Mouse (Mus musculus): ENCODE measurements around the gene Camkv. TPM values are rescaled to one million over a fixed set of nuclear protein-coding genes. Genes with fewer than 3 reads are reported as not detected.
A peak's percentile ranks its signal among the peaks of the same experiment; 100 is the strongest.

Gene Camkv
- polyA plus RNA-seq (2015; fragmentation: Nextera tagmentation; extraction: Ambion mirVana), result 66.7 and 67.3 TPM in 2 replicates

DNA sequence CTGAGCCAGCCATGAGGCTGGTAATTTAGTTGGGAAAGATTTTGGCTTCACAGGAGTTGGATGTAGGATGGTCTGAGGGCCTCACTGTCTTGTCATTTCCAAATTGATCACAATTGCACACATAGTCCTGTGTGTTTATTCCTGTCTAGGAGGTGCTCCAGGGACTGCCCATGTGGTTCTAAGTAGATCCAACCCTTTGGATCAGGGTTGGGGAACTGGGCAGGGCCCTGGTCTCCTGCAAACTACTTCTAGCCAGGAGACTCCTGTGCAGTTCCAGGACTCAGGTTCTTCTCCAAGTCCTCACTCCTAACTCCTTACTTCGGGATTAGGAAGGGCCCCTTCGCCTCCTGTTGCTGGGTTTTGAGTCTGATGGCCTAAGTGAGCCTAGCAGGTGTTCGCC lies at the start of gene Camkv:
TSS of gene Camkv (plus strand) at position 301 of the 400 bp plus-strand sequence.
- WGBS, result 13% methylated on average over 3 of the region's 3 CpGs
- peak within 1 kb of the TSS; percentile 79 for H3K4me2 ChIP-seq
- H3K36me3 ChIP-seq (replicated peaks), result no peaks in the 10 kb centered on the region
- ATAC-seq (replicated peaks), result no peak
- peaks cover 9% of the 10 kb centered on the region; the same call in 1 of the 2 replicates for H3K27me3 ChIP-seq (replicated peaks)
- peak within 1 kb of the TSS; percentile 52 for H3K4me3 ChIP-seq
- H3K4me1 ChIP-seq, result peaks cover 21% of the 10 kb centered on the region
- H3K9me3 ChIP-seq, result no peaks in the 10 kb centered on the region
- peak within 1 kb of the TSS; percentile 58 for H3K9ac ChIP-seq
- H3K27ac ChIP-seq, result no peak within 1 kb of the TSS

DNA sequence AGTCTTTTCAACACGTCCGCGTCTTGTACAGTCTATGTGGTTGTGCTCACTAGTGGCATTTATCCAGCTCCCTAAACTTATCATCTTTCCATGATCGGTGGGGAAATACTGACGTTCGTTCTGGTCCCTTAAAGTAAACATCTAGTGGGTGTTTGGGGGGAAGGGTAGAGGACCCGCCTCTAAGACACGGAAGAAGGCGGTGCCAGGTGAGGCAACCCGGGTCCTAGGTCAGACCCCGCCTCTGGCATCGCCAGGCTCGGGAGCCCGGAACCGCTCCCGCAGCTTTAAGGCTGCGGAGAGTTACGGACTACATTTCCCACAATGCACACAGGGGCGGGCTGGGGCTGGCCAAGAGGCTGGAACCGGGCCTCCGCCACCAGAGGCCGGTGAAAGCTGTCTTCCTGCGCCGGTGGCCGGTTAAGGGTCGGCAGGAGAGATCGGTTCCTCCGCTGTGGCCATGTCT lies 47.6 kb upstream of the Camkv start, which contains the start of gene Mon1a:
TSS of gene Mon1a (plus strand) at position 348 of the 463 bp plus-strand sequence.
- H3K9me3 ChIP-seq, result no peaks in the 10 kb centered on the region
- ATAC-seq (replicated peaks), result peak; percentile 96
- peaks cover 13% of the 10 kb centered on the region for H3K27me3 ChIP-seq (replicated peaks)
- peaks cover 18% of the 10 kb centered on the region for H3K4me1 ChIP-seq
- H3K9ac ChIP-seq, result peak within 1 kb of the TSS; percentile 77
- H3K36me3 ChIP-seq (replicated peaks), result no peaks in the 10 kb centered on the region
- H3K27ac ChIP-seq, result peak within 1 kb of the TSS; percentile 81
- H3K4me3 ChIP-seq, result peak within 1 kb of the TSS; percentile 82
- 0% methylated on average over 28 of the region's 28 CpGs for WGBS
- peak within 1 kb of the TSS; percentile 83 for H3K4me2 ChIP-seq

DNA sequence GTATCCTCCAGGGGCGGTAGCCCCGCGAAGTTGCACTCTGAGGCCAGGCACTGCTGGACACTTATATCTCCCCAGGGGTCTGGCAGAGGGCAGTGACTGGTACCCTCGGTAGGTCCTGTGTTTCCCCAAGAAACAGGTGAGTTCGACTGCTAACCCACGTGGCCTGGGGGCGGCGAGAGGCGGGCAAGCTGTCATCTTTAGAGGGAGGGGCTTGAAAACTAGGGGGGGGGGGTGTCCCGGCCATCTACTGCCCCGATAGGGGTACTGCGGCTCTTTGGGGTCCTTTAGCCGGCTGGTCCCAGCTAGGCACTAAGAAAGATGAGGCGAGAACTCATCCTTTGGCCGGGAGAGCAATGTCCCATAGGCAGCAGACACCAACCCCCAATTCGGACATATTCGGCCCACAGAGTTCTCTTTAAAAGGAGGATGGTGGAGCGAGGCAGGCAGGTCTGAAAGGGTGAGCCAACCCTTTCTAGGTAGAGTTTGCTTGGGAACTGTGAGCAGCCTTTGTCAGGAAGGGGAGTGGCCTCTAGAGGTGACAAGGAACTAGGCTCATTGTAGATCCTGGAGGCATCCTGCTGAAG lies 47.1 kb upstream of the Camkv start:
- Histone ChIP-seq H3K4me3 (peak overlapping the region; percentile 82), H3K9ac (peak overlapping the region; percentile 77), H3K4me2 (peak overlapping the region; percentile 83), H3K27ac (peak overlapping the region; percentile 81), H3K36me3 (replicated peaks) (no peaks in the 10 kb centered on the region), H3K4me1 (peaks cover 18% of the 10 kb centered on the region), H3K27me3 (replicated peaks) (peaks cover 13% of the 10 kb centered on the region), H3K9me3 (no peaks in the 10 kb centered on the region)
- WGBS, result 1% methylated on average over 18 of the region's 18 CpGs
- ATAC-seq (replicated peaks), result peak; percentile 84

DNA sequence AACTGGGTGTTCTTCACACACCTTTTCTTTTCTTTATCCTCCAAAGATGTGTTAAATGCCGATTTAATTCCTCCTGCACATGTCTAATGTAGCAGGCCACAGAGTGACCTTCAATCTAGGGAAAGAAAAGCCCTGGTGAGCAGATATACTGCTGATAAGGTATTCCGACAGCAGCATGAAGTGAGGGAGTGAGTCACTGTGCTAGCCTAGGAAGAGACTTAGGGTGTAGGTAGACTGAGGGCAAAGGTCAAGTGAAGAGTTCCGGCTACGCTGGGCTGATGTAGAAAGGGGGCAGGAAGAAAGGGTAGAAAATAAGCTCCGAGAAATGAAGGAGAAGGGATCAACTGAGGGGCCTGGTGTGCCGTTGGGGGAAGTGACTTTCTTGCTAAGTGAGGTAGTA lies 45.2 kb upstream of the Camkv start:
- Histone ChIP-seq H3K4me3 (no peak overlapping the region), H3K9me3 (no peaks in the 10 kb centered on the region), H3K4me1 (peaks cover 18% of the 10 kb centered on the region), H3K4me2 (no peak overlapping the region), H3K27ac (no peak overlapping the region), H3K9ac (no peak overlapping the region), H3K27me3 (replicated peaks) (peaks cover 7% of the 10 kb centered on the region), H3K36me3 (replicated peaks) (no peaks in the 10 kb centered on the region)
- 93% methylated on average over 6 of the region's 6 CpGs for WGBS
- ATAC-seq (replicated peaks), result no peak

DNA sequence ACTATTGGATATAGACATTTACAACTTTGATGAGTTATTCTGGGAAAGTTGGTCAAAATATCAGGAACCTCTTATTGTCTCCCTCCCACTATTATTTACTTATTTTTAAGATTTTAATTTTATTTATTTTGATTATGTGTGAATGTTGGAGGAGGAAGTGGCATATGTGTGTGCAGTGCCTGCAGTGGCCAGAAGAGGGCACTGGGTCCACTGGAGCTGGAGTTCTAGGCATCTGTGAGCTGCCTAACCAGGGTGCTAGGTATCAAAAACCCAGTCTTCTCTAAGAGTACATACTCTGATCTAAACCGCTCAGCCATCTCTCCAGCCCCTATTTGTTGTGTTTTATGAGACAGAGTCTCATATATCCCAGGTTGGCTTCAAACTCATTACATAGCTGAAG lies 44.5 kb upstream of the Camkv start:
- no peak overlapping the region for H3K9ac ChIP-seq
- no peaks in the 10 kb centered on the region for H3K36me3 ChIP-seq (replicated peaks)
- no peaks in the 10 kb centered on the region for H3K9me3 ChIP-seq
- no peak overlapping the region for H3K4me3 ChIP-seq
- H3K27ac ChIP-seq, result no peak overlapping the region
- peaks cover 18% of the 10 kb centered on the region for H3K4me1 ChIP-seq
- peaks cover 6% of the 10 kb centered on the region for H3K27me3 ChIP-seq (replicated peaks)
- H3K4me2 ChIP-seq, result no peak overlapping the region
- ATAC-seq (replicated peaks), result no peak
- WGBS, result 94% methylated on average over 1 of the region's 1 CpGs

DNA sequence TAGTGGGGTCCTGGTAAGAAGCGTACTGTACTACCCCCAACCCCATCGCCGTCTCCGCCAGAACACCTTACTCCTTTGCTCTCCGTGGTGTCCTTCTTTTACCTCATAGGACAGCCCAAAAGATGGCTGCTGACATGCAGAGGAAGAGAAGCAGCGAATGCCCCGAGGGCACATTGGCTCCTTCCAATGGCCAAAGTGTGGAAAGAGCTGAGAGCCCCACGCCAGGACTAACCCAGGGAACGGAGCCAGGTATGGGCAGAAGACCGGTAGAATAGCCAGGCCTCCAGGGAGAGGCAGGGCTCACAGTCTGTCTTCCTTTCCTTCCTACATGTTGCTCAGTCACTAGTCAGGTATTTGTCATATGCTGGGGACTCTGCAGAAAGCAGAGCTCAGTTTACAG lies 36.9 kb upstream of the Camkv start:
- H3K36me3 ChIP-seq (replicated peaks), result peaks cover 9% of the 10 kb centered on the region; the same call in 1 of the 2 replicates
- H3K4me2 ChIP-seq, result no peak overlapping the region
- no peak overlapping the region for H3K9ac ChIP-seq
- H3K9me3 ChIP-seq, result no peaks in the 10 kb centered on the region
- no peak overlapping the region for H3K4me3 ChIP-seq
- 84% methylated on average over 10 of the region's 10 CpGs for WGBS
- H3K4me1 ChIP-seq, result peaks cover 10% of the 10 kb centered on the region
- no peak overlapping the region for H3K27ac ChIP-seq
- peaks cover 14% of the 10 kb centered on the region for H3K27me3 ChIP-seq (replicated peaks)
- no peak for ATAC-seq (replicated peaks)

DNA sequence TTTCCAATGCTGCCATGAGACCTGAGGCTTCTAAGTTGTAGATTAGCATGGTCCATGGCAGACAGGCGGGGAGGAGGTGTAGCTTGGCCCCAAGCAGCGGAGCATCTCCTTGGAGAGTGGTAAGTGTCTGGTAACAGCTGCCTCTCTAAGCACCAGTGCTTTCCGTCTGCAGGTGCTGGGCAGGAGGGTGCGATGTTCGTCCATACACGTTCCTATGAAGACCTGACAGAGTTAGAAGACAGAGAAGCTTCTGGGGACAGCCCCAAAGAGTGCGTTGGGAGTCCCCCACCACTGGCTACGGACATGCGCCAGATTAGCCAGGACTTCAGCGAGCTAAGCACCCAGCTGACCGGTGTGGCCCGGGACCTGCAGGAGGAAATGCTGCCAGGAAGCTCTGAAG lies 35.6 kb upstream of the Camkv start:
- no peak overlapping the region for H3K27ac ChIP-seq
- H3K36me3 ChIP-seq (replicated peaks), result peaks cover 9% of the 10 kb centered on the region; the same call in 1 of the 2 replicates
- 65% methylated on average over 12 of the region's 12 CpGs for WGBS
- no peak for ATAC-seq (replicated peaks)
- peaks cover 14% of the 10 kb centered on the region for H3K27me3 ChIP-seq (replicated peaks)
- H3K4me3 ChIP-seq, result no peak overlapping the region
- H3K4me2 ChIP-seq, result no peak overlapping the region
- H3K9me3 ChIP-seq, result no peaks in the 10 kb centered on the region
- no peak overlapping the region for H3K9ac ChIP-seq
- H3K4me1 ChIP-seq, result peaks cover 10% of the 10 kb centered on the region

DNA sequence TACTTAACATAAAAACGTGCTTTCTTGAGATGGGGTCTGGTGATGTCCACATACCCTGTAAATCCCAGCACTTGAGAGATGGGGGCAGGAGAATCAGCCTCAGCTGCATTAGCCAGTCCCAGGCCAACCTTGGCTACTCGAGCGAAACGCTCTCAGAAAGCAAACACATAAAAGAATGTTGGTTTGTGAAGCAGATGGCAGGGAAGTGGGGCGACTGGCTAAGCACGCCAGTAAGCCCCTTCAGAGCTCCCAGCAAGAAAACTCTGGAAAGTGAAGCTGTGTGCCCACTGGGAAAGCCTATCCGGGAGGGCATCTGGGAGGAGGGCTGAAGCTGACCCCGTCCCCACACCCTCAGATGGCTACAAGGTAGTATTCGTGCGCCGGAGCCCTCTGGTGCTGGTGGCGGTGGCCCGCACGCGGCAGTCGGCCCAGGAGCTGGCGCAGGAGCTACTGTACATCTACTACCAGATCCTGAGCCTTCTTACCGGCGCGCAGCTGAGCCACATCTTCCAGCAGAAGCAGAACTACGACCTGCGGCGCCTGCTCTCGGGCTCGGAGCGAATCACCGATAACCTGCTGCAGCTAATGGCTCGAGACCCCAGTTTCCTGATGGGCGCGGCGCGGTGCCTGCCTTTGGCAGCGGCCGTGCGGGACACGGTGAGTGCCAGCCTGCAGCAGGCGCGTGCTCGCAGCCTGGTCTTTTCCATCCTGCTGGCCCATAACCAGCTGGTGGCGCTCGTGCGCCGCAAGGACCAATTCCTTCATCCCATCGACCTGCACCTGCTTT lies 34.4 kb upstream of the Camkv start:
- H3K9ac ChIP-seq, result peak overlapping the region; percentile 51
- 3% methylated on average over 44 of the region's 44 CpGs for WGBS
- ATAC-seq (replicated peaks), result peak; percentile 62
- H3K4me1 ChIP-seq, result peaks cover 10% of the 10 kb centered on the region
- peaks cover 9% of the 10 kb centered on the region; the same call in 1 of the 2 replicates for H3K36me3 ChIP-seq (replicated peaks)
- peak overlapping the region; percentile 36 for H3K4me3 ChIP-seq
- peak overlapping the region; percentile 54; the same call in 1 of the 2 replicates for H3K27ac ChIP-seq
- peak overlapping the region; percentile 62 for H3K4me2 ChIP-seq
- peaks cover 14% of the 10 kb centered on the region for H3K27me3 ChIP-seq (replicated peaks)
- no peaks in the 10 kb centered on the region for H3K9me3 ChIP-seq

DNA sequence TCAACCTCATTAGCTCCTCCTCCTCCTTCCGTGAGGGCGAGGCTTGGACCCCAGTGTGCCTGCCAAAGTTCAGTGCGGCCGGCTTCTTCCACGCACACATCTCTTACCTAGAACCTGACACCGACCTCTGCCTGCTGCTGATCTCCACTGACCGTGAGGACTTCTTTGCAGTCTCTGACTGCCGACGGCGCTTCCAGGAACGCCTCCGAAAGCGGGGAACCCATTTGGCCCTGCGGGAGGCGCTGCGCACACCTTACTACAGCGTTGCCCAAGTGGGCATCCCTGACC lies 33.9 kb upstream of the Camkv start:
- no peaks in the 10 kb centered on the region for H3K9me3 ChIP-seq
- H3K4me2 ChIP-seq, result peak overlapping the region; percentile 62
- H3K4me1 ChIP-seq, result peaks cover 13% of the 10 kb centered on the region
- 13% methylated on average over 17 of the region's 17 CpGs for WGBS
- H3K4me3 ChIP-seq, result peak overlapping the region; percentile 36; the same call in 1 of the 2 replicates
- ATAC-seq (replicated peaks), result 0 out of 2 replicates have a peak, but pooled peaks have one; percentile 8
- peaks cover 14% of the 10 kb centered on the region for H3K27me3 ChIP-seq (replicated peaks)
- H3K27ac ChIP-seq, result no peak overlapping the region
- H3K9ac ChIP-seq, result peak overlapping the region; percentile 51; the same call in 1 of the 2 replicates
- H3K36me3 ChIP-seq (replicated peaks), result peaks cover 9% of the 10 kb centered on the region; the same call in 1 of the 2 replicates

DNA sequence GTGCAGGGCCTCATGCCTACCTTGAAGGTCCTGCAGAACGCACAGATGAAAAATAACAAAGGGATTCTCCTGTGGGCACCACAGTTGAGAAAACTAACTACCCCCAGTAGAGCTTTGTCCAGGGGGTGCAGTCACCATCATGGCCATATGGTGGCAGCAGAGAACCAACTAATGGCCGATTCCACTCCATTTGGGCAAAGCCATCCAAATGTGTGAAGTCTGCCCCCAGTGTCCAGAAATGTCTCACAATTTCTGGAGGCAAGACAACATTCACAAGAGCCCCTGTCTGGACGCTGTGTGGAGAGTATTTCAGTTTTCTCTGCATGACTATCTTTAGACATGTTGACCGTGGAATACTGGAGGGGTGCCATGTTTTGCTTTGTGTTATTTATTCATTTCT lies 30.7 kb upstream of the Camkv start:
- H3K4me3 ChIP-seq, result no peak overlapping the region
- no peaks in the 10 kb centered on the region for H3K9me3 ChIP-seq
- 0 out of 2 replicates have a peak overlapping the region, but pooled peaks have one; percentile 7 for H3K27ac ChIP-seq
- no peak overlapping the region for H3K4me2 ChIP-seq
- 4% methylated on average over 4 of the region's 4 CpGs for WGBS
- peaks cover 9% of the 10 kb centered on the region for H3K27me3 ChIP-seq (replicated peaks)
- peak; percentile 46 for ATAC-seq (replicated peaks)
- H3K36me3 ChIP-seq (replicated peaks), result 0 out of 2 replicates have a peak, but pooled peaks cover 5% of the 10 kb centered on the region
- H3K9ac ChIP-seq, result no peak overlapping the region
- H3K4me1 ChIP-seq, result peaks cover 23% of the 10 kb centered on the region

DNA sequence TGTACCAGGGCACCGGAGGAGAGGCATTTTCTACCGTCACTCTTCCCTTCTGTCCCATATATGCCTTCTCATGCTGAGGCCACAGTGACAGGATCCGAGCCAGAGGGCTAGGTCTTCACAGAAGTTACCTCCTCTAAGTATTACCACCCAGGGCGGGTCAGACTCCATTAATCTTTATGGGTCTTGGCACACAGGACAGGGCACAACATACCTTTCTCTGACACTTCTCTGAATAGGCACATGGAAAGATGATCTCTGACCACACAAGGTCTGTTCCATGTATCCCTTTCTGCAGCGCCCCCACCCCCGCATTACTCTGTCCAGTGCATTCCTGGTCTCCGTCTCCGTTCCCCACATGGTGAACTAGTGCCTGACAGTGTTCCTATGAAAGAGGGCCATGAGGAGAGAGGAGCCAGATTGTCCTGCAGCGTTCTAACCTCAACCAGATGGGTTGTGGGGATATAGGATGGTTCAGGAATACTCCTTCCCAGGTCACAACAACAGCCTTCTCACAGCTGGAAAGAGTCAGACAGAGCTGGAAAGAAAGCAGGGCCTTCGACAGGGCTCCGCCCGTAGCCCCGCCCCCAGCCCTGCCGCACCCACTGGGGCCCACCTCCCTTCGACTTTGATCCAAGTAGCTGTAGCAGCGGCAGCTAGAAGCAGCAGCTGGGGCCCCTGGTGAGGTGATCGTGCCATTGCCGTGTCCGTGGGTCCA lies 29.1 kb upstream of the Camkv start, which contains the start of gene Mst1r:
TSS of gene Mst1r (plus strand) at position 622 of the 715 bp plus-strand sequence.
- ATAC-seq (replicated peaks), result no peak
- H3K4me3 ChIP-seq, result peak within 1 kb of the TSS; percentile 23
- peak within 1 kb of the TSS; percentile 48 for H3K4me2 ChIP-seq
- H3K9me3 ChIP-seq, result no peaks in the 10 kb centered on the region
- H3K27ac ChIP-seq, result no peak within 1 kb of the TSS
- peak within 1 kb of the TSS; percentile 18 for H3K9ac ChIP-seq
- WGBS, result 25% methylated on average over 19 of the region's 19 CpGs
- H3K4me1 ChIP-seq, result peaks cover 16% of the 10 kb centered on the region
- no peaks in the 10 kb centered on the region; the same call in 1 of the 2 replicates for H3K27me3 ChIP-seq (replicated peaks)
- no peaks in the 10 kb centered on the region for H3K36me3 ChIP-seq (replicated peaks)

All from midbrain, embryonic 15.5 days (tissue).